Mouse (Mus musculus) right cerebral cortex, postnatal 36 days (tissue): Measurements from ENCODE around the gene B3galt5.

Experiments
- DNase-seq, 2 experiments: peaks; one replicate each; pipeline ENCODE4 v3.0.0; 2022; ENCODE audit warnings: low spot score in 2 of 2, mixed read lengths in 1 of 2

B3galt5 gene

GRCm38 (mm10) chr16:96341945-96342344 lies 106.3 kb downstream of the B3galt5 start:
- no peak for DNase-seq

DNA sequence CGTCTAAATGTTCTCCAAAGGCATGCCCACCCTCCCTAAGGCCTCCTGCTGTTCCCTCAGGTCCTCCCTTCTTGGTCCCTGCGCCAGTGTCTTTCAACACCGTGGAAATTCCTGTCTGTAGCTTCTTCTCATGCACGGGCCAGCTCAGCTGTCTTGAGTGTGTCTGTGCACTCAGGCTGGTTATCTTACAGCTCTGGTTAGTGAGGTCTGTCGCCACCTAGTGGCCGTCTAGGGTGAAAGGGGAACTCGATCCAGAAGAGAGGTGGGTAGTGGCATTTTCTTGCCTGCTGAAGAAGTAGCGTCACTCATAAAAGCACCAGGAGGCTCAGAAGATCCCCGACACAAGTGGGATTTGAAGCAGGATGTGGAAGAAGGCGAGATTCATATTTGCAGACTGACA lies 109.5 kb downstream of the B3galt5 start:
- DNase-seq = peak; percentile 74 to 76

GRCm38 (mm10) chr16:96348070-96348469 lies 112.5 kb downstream of the B3galt5 start:
- DNase-seq = no peak

- no peak for DNase-seq
These were observed 113.2 kb downstream of the B3galt5 start for GRCm38 (mm10) chr16:96348766-96349165.

GRCm38 (mm10) chr16:96351520-96351919 lies 115.9 kb downstream of the B3galt5 start:
- DNase-seq = no peak

DNA sequence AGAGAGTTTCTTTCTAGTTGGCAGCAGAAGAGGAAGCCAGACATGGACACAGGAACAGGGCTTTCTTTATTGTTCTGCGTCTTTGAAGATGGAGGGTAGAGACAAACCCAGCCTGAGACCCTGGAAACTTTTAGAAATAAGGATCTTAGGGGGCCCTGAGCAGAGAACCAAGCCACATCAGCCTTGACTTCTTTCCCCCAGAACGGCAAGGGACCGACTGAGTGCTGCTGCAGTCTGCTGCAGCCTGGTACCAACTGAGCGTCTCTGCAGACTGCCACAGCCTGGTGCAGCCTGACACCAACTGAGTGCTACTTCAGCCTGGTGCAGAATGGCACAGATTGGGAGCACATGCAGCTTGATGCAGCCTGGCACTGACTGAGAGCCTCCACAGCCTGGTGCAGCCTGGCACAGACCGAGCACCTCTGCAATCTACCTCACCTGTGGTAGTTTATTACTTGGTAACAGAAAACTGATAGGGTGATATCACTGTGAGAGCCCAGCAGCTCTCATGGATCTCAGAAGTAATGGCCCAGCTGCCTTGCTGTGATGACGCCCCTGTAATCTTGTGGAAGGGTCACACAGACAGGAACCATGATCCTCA lies 117.8 kb downstream of the B3galt5 start:
- no peak for DNase-seq

GRCm38 (mm10) chr16:96353996-96354395 lies 118.4 kb downstream of the B3galt5 start:
- no peak for DNase-seq

GRCm38 (mm10) chr16:96357903-96358302 lies 122.3 kb downstream of the B3galt5 start:
- DNase-seq = no peak

DNA sequence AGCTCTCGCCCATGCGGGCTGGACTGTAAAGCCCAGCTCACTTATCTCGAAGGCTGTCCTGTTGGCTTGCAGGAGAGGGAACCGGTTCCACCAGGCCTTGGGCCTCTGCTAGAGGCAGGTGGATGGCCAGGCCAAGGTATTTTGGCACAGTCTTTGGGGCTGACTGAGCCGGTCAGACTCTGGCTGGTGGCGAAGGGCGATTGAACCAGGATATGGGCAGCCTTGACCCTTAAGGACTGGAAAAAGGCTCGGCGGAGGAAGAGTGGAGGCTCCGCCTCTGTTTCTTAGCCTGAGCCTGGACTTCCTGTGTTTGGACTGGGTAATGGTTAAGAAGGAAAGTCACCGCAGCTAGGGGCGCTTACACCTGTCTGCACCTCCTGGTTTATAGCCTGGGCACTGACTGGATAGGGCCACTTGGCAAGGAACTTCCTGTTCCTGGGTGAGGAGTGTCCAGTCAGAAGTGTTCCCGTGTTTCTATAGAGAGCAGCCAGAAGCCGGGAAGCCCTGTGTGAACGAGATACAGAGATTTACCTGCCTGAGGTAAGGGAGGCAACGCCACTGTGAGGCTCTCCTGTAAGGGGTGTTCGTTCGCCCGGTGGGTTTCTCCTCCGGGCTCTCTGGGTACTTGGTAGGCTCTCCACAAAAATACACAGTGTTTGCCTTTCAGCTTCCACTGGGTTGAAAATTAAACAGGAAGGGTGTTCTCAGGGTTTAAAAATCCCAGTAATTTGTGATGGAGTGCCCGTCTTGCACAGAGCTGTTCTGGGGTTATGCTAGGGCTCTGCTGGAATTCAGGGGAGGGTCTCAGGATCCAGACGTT lies 125.9 kb downstream of the B3galt5 start:
- no peak for DNase-seq

DNA sequence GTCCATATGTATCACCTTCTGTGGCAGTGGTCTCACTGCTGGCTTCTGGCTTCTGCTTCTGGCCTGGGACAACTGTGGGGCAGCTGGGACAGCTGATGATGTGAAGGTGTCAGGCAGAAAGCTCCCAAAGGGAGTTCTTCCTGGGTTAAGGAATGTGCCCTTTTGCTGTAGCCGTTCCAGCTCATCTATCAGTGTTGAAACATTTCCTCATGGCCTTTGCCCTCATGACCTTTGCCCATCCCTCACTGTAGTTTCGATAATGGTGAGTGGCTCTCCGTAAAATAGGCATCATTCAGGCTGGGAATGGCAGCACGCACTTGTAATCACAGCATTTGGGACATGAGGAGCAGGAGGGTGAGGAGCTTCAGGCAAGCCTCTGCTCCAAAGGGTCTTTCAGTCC lies 127.3 kb downstream of the B3galt5 start:
- no peak for DNase-seq

GRCm38 (mm10) chr16:96363277-96363676 lies 127.7 kb downstream of the B3galt5 start:
- DNase-seq = no peak

DNA sequence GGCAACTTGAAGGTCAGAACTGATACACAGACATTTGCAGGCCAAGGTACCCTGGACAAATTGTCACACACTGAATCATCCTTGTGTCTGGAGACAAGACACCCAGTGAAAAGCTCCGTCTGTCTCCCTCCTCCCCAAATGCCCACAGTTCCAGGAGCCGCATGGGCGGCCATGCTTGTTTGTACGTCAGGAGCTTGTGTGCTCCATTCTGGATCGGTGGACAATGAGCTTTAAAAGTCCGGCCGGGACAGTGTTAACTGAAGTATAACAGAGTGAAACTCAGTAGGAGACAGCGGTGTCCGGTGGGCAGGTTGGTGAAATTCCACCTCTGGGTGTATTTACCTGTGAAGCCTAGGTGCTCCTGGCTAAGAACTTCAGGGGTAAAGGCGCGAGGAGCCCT lies 129.3 kb downstream of the B3galt5 start:
- no peak for DNase-seq
